Mouse (Mus musculus) R1 (cell line): ENCODE data around the gene Vps25.

Experiments used
- DNase-seq: peaks from one replicate; pipeline ENCODE4 v3.0.0-alpha.2; 2018; ENCODE audit warnings: low read depth, low spot score

Vps25 gene

DNA sequence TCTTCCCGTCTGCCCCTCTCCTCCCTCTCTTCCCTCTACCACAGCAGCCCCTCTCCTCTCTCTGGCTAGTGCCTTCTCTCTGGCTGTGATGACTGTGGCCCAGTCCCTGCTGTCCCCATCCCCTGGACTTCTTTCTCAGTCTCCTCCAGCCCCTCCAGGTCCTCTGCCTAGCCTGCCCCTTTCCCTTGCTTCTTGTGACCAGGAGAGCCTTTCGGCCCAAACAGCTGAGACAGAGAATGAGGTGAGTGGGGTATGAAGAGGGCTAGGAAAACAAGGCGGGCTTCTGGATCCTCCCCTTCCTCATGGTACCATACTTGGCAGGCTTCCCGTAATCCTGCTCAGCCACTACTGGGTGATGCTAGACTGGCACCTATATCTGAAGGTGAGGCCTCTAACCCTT is 21.8 kb downstream of the Vps25 start:
- DNase-seq, result no peak

DNA sequence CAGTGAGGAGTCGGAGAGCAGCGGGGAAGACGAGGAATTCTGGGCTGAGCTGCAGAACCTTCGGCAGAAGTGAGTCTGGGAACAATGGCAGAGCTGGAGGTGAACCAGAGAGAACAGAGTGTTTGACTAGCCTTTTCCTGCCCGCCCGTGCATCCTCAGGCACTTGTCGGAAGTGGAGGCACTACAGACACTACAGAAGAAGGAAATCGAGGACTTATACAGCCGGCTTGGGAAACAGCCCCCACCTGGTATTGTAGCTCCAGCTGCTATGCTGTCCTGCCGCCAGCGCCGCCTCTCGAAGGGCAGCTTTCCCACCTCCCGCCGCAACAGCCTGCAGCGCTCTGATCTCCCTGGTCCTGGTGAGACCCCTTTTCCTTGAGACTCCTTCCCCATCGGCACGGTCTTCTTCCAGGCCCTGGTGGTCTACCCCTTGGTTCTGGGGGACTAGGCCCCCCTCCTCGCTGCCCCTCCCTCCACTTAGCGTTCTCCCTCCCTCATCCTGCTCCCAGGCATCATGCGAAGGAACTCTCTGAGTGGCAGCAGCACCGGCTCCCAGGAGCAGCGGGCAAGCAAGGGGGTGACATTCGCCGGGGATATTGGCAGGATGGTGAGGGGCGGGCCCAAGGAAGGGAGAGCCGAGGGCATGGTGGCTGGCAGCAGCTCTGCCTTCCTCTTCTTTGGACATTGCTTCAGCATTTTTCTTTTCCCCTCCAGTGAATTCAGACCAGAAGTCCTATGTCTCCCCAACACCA is 23.0 kb downstream of the Vps25 start:
- peak; percentile 31 for DNase-seq

DNA sequence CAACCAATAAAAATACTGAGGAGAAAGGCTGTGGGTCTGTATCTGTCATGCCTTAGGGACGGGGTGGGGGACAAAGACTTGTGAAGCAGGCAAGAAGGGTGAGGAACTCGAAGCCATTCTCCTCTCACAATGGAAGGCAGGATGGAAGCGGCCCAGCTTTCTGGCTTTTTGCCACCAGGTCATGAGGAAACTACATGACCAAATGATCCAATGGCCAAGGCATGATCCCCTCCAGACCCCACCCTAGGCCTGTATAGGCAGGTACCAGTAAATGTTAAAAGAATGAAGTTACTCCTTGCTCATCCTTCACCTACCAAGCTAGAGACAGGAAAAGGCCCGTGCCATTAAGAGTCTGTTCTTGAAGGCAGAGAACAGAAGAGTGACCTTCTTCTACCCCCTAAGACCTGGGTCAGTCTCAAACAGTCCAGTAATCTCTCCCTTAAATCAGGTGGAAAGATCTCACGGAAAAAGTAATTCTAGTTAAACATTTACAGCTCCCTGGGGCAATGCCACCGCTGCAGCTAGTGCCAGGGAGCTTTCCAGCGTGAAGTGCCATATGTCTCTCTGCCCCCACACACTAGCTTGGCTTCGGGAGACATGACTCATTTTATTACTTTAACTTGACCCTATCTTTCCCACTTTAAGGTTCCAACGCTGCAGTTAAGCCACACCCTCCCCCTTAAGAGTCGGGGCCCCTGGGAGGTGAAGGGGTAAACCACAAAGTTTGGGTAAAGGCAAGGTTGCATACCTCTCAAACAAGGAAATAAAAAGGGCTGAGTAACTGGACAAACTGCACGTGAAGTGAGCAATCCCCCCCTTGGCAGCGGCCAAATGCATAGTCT is 24.1 kb downstream of the Vps25 start:
- no peak for DNase-seq

DNA sequence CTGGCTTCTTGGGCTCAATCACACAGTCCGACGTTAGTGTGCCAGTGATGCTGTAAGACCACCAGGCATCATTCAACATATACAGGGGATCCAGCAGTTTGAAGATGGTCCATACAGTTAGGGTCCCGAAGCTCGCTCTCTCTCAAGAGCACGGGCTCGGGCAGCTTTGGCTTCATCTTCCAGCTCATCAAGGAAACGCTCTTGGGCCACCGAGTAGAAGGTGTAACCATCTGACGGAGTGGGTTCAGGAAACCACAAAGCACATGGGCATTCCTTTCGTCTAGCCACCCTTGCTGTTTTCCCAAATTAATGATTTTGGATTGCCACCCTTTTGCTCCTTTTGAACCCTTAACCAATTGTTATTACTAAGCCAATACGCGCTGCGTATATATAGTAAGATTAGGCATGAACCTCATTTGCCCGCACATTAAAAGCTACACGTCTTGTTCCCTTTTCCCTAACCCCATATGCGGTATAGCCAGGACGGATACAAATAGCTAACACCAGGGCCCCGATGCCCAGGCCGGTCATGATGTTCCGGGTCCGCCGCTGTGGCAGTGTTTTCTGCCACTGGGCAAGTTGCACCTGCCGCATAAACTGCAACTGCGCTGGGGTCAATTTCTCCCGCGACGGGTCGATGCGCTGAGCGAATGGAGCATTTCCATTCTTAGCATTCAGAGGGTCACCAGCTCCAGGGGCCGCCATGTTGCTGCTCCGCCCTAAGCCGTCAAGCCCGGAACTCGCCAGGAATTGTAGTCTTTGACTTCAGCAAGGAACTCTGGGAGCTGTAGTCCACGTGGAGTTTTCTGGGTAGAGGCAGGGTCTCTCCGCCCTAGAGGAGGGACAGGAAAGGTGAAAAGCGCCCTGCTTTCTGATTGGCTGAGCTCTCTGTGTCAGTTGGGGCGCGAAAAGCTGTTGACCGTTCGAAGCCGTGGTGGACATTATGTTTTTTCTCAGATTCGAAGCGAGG is 25.0 kb downstream of the Vps25 start, which contains the start of the genes Cntd1 and Coa3:
Gene Cntd1, plus strand, starts transcription at position 790 of the 970 bp plus-strand sequence.
Gene Coa3, minus strand, starts transcription at position 892 of the 970 bp plus-strand sequence.
- DNase-seq, result peak; percentile 98

DNA sequence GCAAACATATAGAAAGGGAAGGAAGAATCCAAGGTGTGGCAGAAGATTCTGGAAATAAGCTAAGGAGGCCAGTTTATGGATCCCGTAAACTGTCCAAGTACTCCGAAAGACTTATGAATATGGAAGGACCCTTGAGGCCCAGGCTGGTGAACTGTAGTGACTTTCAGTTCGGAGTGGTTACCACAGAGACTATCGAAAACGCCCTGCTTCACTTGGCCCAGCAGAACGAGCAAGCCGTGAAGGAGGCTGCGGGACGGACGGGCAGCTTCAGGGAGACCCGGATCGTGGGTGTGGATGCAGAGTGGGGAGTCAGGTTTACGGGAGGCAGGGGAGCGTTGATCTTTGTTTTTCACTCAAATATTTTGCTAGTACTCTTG is 25.7 kb downstream of the Vps25 start:
- DNase-seq, result no peak

DNA sequence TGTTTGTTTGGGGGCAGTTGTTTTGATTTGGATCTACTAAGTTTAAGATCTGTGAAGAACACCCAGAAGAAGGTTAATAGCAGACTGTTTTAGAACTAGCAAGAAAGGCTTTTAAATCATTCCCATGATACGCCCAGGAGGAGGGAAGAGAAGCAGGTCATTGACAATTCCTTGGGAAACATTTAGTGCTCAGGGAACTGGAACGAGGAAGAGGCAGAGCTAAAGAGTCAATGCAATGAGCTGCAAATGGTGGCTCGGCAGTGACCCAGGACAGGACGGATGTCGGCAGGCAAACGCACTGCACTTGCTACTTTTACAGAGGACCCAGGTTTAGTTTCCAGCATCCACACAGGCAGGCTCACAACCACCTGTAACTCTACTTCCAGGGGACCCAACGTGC is 27.3 kb downstream of the Vps25 start:
- DNase-seq, result no peak

DNA sequence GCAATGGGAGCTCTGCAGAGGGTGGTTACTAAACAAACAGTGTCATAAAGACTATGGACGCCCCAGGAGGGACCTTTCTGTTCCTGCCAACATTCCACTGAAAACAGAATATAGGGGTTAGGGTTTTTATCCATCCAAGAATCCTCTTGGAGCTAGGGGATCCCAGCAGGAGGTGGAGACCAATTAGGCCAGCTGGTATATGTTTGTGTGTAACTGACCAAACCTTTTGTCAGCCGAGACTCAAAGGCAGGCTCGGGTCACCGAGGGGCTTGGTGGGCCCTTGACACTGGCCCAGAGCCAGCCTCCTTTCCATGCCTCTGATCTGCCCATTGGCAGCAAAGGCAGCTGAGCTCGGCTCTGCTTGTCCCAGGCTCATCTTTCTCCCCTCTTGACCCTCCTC is 29.4 kb downstream of the Vps25 start:
- no peak for DNase-seq

DNA sequence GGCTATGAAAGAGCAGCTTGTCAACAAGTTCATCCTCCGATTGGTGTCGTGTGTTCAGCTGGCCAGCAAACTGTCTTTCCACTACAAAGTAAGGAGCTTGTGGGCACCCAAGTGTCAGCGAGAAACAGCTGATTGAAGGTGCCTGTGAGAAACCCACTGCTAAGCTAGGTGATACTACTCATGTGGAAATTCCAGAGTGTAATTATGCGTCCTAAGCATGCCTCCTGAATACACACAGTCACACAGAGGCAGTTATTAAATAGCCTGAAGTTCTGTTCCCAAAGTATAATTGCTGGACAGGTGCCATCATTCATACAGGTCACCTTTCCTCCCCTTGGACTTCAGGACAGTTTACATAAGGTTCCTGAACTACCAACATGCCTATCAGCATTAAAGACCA is 30.3 kb downstream of the Vps25 start:
- DNase-seq, result no peak

DNA sequence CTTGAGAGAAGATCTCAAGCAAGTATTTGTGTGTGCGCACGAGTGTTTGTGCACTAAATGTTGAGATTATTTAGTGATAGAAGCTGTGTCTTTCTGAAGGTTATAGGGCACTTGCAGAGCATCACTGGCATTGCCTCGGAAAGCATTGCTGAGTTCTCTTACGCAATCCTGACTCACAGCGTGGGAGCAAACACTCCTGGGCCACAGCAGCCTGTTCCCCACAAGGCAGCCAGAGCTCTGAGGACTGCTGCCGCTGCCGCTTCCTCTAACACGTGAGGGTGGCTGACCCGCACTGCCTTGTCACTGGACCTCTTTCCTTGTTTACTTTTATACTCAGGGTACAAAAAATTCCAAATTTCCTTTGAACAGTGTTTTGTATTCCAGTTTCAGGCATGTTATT is 33.8 kb downstream of the Vps25 start:
- no peak for DNase-seq

DNA sequence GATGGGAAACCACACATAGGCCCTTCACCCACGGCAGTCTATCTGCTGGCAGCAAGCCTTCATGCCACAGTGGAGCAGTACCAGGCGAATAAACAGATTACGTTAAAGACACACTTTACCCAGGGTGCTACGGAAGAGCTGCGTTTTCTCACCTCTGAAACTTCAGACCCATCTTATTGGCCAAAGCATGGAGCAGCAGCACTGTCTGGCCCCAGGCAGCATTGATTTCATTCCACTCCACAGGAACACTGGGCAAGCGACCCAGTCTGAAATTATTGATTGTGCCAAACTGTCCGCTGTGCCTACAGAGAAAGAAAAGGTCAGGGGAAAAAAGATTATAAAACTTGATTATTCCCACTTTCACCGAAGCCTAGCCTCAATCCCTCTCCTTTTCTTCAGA is 37.7 kb downstream of the Vps25 start:
- no peak for DNase-seq

DNA sequence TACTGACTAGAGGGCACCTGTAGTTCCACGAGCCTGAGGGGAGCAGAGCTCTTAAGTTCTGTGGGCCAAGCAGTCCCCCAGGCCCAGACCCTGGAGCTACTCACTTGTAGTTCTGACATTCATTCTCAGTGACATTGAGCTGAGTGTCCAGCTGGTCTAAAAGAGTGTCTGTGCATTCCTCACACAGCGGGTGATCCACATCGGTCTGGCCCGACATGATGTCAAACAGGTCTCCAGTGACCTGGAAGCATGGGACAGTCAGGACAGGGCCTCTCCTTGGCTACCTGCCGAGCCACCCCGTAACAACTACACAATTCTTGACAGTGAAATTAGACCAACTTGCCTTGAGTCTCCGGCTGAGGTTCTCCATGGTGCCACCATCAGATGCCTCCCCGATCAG is 41.7 kb downstream of the Vps25 start:
- DNase-seq, result peak; percentile 36

DNA sequence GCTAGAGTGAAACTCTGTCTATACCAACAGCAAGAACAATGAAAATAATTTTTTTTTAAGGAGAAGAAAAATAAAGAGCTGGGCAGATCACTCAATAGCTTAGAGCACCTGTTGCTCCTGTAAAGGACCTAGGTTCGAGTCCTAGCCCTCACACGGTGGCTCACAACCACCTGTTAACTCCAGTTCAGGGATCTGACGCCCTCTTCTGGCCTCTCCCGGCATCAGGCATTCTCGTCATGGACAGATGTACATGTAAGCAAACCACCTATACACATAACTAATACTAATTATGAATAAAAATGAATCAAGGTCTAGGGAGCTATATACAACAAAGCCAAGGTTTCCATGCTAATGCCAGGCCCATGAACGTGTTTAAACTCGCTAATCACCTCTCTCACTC is 47.4 kb downstream of the Vps25 start:
- DNase-seq, result peak; percentile 46

DNA sequence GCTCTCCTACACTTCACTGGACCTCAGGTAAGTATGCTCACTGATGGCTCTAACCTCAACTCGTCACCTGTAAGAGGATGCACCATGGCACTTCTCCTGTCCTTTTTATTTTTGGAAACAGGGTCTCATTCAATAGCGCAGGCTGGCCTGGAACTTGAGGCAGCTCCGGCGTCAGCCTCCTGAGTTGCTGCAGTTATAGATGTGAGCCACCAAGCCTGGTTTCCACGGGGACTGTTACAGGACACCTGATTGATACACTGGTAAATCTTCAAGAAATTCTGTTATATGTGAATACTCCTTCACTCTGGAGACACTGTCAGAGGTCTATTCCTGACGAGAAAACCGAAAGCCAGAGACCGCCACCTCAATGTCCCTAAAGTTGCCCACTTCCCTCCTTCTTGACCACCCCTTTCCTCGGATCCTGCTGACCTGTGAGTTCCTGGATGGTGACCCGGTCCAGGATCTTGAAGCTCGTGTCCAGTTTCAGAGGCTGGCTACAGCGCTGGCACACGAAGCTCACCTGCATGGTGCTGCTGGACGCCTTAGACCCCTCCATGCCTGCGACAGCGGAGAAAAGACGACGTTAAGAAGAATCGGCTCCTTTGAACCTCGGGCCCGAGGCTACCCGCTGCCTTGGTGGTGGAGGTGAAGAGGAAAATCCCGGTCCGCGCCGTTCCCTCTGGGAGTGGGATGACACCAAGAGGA is 47.9 kb downstream of the Vps25 start:
- no peak for DNase-seq

DNA sequence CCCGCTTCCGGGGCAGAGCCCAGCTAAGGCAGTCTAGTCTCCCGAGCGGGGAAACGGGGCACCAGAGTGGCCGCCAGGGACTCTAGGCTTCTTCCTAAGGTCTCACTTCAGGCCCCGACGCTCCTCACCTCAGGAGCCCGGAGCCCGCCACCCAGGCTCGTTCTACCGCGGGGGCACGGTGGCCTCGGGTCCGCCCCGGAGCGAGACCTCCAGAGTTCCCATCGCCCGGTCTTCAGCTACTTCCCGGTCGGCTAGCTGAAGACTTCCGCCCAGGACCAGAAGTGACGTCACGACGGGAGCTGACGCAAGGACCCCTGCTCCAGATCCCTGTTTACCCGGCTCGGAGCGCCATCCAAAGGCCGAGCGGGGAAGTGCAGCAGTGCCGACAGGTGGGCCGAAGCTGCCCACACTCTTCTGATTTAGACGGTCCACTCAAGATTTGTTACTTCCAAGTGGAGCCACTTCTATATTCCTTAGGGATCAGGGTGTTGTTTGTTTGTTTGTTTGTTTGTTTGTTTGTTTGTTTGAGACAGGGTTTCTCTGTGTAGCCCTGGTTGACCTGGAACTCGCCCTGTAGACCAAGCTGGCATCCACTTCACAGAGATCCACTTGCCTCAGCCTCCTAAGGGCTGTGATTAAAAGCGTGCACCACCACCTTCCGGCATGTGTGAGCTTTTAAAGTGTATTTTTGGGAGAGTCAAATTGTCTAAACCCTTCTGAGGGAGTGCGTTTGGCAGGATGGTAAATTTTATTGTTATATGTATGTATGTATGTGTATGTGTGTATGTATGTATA is 48.7 kb downstream of the Vps25 start, which contains the start of gene Becn1:
Gene Becn1, minus strand, starts transcription at position 283 of the 795 bp plus-strand sequence.
- peak; percentile 96 for DNase-seq

DNA sequence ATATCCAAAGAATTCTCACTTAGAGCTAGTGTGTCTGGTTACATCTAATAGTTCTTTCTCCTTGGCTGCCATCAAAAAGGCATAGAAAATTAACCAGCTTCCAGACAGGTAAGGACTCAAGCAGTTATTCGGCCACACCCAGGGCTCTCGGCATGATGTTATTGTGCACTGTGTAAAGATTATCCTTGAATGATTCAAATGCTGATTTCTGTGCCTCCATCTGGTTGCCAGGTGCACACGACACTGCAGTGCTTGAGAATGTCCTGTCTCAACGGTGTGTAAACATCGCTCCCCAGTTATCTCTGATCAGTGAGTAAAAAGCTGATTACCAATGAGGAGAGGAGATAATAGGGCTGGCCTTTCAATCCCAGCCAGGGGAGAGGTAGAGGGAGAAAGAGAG is 54.2 kb downstream of the Vps25 start:
- DNase-seq, result peak; percentile 91
